Mouse (Mus musculus) kidney, embryonic 16.5 days (tissue): ENCODE data around the gene Zfp592. TPM values are rescaled to one million over a fixed set of nuclear protein-coding genes. Genes with fewer than 3 reads are reported as not detected.

ENCODE experiments used
- ATAC-seq: fragments of 200-750 bp; cut with Nextera tagmentation; 2 replicates; pipeline ENCODE4 v1.8.0; 2017; ENCODE audit warnings: moderate TSS enrichment; ENCODE audit not compliant: low FRiP score, low TSS enrichment
- H3K27ac ChIP-seq: fragments of 300-500 bp; sonication (generic); 2 replicates; pipeline ENCODE4 v1.5.1; 2014; ENCODE audit warnings: low read length
- H3K27me3 ChIP-seq: fragments of 300-500 bp; sonication (generic); 2 replicates; pipeline ENCODE4 v1.6.1; 2014; ENCODE audit warnings: low read length, control low read depth, mixed read lengths; ENCODE audit not compliant: insufficient read depth
- H3K36me3 ChIP-seq: fragments of 300-500 bp; sonication (generic); 2 replicates; pipeline ENCODE4 v1.6.1; 2014; ENCODE audit warnings: low read length, control low read depth, mixed read lengths; ENCODE audit not compliant: insufficient read depth
- H3K4me1 ChIP-seq: fragments of 300-500 bp; sonication (generic); 2 replicates; pipeline ENCODE4 v1.6.1; 2014; ENCODE audit warnings: low read length, control low read depth, mixed read lengths; ENCODE audit not compliant: insufficient read depth
- H3K4me2 ChIP-seq: fragments of 300-500 bp; sonication (generic); replicated peaks from 2 replicates; pipeline ENCODE4 v1.6.1; 2014; ENCODE audit warnings: low read depth, low read length
- H3K4me3 ChIP-seq: fragments of 300-500 bp; sonication (generic); 2 replicates; pipeline ENCODE4 v1.5.1; 2014; ENCODE audit warnings: mild to moderate bottlenecking, low read length
- H3K9ac ChIP-seq: fragments of 300-500 bp; sonication (generic); replicated peaks from 2 replicates; pipeline ENCODE4 v1.6.1; 2014; ENCODE audit warnings: low read length
- H3K9me3 ChIP-seq: fragments of 300-500 bp; sonication (generic); 2 replicates; pipeline ENCODE4 v1.6.1; 2016; ENCODE audit warnings: low read length, control low read depth
- WGBS: fragments of 180-500 bp; shearing (Covaris S2); extraction: QIAGEN DNeasy Blood & Tissue Kit; methylation state at CpG from one replicate; pipeline ENCODE4 v1.1.7; 2014; 5-methylcytosine and 5-hydroxymethylcytosine counted together
- polyA plus RNA-seq: library from polyadenylated mRNA; unstranded; fragments of >200 nt; fragmentation: Nextera tagmentation; extraction: Ambion mirVana; gene quantifications from 2 replicates; pipeline ENCODE4 v1.2.1, GENCODE M21; 2015

Gene Zfp592
- polyA plus RNA-seq, 1 experiment from 2014 or later, result 12.0 TPM

- Histone ChIP-seq H3K27me3 (0 out of 2 replicates have a peak, but pooled peaks cover 3% of the 10 kb centered on the region), H3K4me2 (no peak overlapping the region), H3K36me3 (no peaks in the 10 kb centered on the region), H3K9me3 (no peaks in the 10 kb centered on the region), H3K4me3 (no peak overlapping the region), H3K27ac (no peak overlapping the region), H3K9ac (0 out of 2 replicates have a peak overlapping the region, but pooled peaks have one; percentile 18), H3K4me1 (peaks cover 5% of the 10 kb centered on the region)
- ATAC-seq, result no peak
- 46% methylated on average over 18 of the region's 18 CpGs for WGBS
These were observed 100.0 kb downstream of the Zfp592 start for GRCm38 (mm10) chr7:81093420-81093965.

GRCm38 (mm10) chr7:81094104-81094757 lies 100.8 kb downstream of the Zfp592 start:
- Histone ChIP-seq H3K27ac (no peak overlapping the region), H3K9me3 (no peaks in the 10 kb centered on the region), H3K27me3 (0 out of 2 replicates have a peak, but pooled peaks cover 3% of the 10 kb centered on the region), H3K36me3 (no peaks in the 10 kb centered on the region), H3K4me2 (no peak overlapping the region), H3K4me1 (peaks cover 5% of the 10 kb centered on the region), H3K4me3 (no peak overlapping the region), H3K9ac (0 out of 2 replicates have a peak overlapping the region, but pooled peaks have one; percentile 18)
- ATAC-seq, result peak; percentile 40; the same call in 1 of the 2 replicates
- WGBS, result 68% methylated on average over 6 of the region's 6 CpGs

Other genes with a start within 250 kb of the Zfp592 start
- 97.7 and 101 TPM in 2 replicates for gene Iqgap1, start 167.7 kb upstream of the Zfp592 start, polyA plus RNA-seq
- 3.0 and 3.2 TPM in 2 replicates for gene Zscan2, start 132.8 kb upstream of the Zfp592 start, polyA plus RNA-seq
- gene Wdr73, start 92.4 kb upstream of the Zfp592 start, polyA plus RNA-seq, result 43.6 and 44.8 TPM in 2 replicates
- gene Nmb, start 88.6 kb upstream of the Zfp592 start, polyA plus RNA-seq, result 9.0 TPM in 2 replicates
- gene Sec11a, start 45.9 kb upstream of the Zfp592 start, polyA plus RNA-seq, result 226 and 239 TPM in 2 replicates
- gene Alpk3, start 63.9 kb downstream of the Zfp592 start, polyA plus RNA-seq, result 0.31 and 0.65 TPM in 2 replicates
- 0.73 and 1.2 TPM in 2 replicates for gene Slc28a1, start 121.1 kb downstream of the Zfp592 start, polyA plus RNA-seq
- gene Pde8a, start 219.9 kb downstream of the Zfp592 start, polyA plus RNA-seq, result 4.6 and 5.9 TPM in 2 replicates